Mouse (Mus musculus) E14TG2a.4 (cell line): ENCODE data around the gene Mcam.

ENCODE experiments used
- H3K27me3 ChIP-seq: 2 replicates; pipeline ENCODE4 v1.6.1; 2014; ENCODE audit warnings: low read length, control low read depth; ENCODE audit not compliant: insufficient read depth
- H3K36me3 ChIP-seq: 2 replicates; pipeline ENCODE4 v1.6.1; 2014; ENCODE audit warnings: low read length, control low read depth; ENCODE audit not compliant: insufficient read depth
- H3K4me1 ChIP-seq: replicated peaks from 2 replicates; pipeline ENCODE4 v1.6.1; 2014; ENCODE audit warnings: low read depth, low read length, control low read depth
- H3K4me3 ChIP-seq: replicated peaks from 2 replicates; pipeline ENCODE4 v1.5.1; 2014; ENCODE audit warnings: mild to moderate bottlenecking, low read length
- H3K9me3 ChIP-seq: 2 replicates; pipeline ENCODE4 v1.6.1; 2014; ENCODE audit warnings: low read length, control low read depth
- CTCF ChIP-seq: conservative IDR thresholded peaks from 2 replicates; pipeline ENCODE4 v1.5.1; 2014; ENCODE audit warnings: low read length
- NANOG ChIP-seq: IDR thresholded peaks from 2 replicates; pipeline ENCODE4 v1.6.1; 2014; ENCODE audit warnings: borderline replicate concordance, low read length, mixed read lengths
- POU5F1 ChIP-seq: IDR thresholded peaks from 2 replicates; pipeline ENCODE4 v1.6.1; 2014; ENCODE audit warnings: low read length, borderline replicate concordance

Gene Mcam

GRCm38 (mm10) chr9:44129633-44130032, 4.6 kb upstream of the Mcam start:
- H3K4me1 ChIP-seq, result peaks cover 87% of the 10 kb centered on the region
- no peaks in the 10 kb centered on the region for H3K9me3 ChIP-seq
- peaks cover 33% of the 10 kb centered on the region for H3K27me3 ChIP-seq
- peak overlapping the region; percentile 74 for H3K4me3 ChIP-seq
- H3K36me3 ChIP-seq, result no peaks in the 10 kb centered on the region
- no peak for TF ChIP-seq NANOG

DNA sequence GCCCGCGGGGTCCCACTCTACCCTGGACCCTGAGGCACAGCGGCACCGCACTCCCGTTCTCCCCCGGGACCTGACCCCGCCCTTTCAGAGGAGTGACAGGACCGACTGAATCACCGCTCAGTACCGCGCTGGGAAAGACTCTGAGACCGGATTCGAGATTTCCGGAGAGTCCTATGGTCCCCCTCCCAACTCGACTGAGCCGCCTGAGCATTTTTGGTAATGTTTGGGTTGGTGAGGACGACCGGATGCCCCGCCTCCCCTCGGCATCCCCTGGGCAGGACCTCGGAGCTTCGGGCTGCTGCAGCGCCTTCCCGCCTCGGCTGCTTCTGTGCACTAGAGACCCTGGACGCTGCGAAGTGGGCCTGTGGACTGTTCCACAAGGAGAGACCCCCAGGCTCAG, 4.2 kb upstream of the Mcam start:
- Histone ChIP-seq H3K27me3 (peaks cover 37% of the 10 kb centered on the region), H3K4me3 (peak overlapping the region; percentile 74), H3K4me1 (peaks cover 83% of the 10 kb centered on the region), H3K9me3 (no peaks in the 10 kb centered on the region), H3K36me3 (no peaks in the 10 kb centered on the region)
- TF ChIP-seq NANOG, result no peak
- no peak for TF ChIP-seq POU5F1
- no peak for TF ChIP-seq CTCF

DNA sequence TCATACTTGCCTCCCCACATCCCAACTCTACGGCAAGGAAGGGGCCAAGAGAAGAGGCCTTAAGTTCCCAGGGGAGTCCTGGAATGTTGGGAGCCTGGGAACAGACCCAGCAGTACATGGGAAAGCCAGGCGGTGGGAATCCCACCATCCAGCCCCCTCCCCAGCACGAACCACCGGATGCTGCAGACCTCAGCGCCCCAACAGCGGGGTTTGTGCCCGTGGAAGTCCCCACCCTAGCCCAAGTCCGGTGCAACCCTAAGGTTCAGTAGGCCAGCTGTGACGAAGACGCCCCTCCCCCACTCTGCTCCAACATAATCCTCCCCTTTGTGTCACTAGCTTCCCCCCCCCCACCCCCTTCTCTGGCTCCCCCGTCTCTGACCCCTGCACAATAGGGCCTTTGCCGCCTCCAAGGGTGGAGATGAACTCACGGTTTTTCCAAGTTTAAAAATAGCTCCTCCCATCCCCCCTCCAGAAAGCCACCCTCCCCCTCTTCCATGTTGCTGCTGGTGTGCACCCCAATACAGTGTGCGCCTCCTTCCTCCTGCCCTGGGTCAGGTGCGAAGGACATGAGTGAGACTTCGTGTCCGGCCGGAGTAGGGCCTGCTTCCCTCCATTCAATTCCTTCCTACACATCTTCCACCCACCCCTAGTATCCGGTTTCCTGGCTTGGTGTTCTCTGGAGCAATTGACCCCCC, 3.5 kb upstream of the Mcam start:
- H3K4me3 ChIP-seq, result peak overlapping the region; percentile 74
- no peak for TF ChIP-seq NANOG
- no peak for TF ChIP-seq CTCF
- no peak for TF ChIP-seq POU5F1
- peaks cover 83% of the 10 kb centered on the region for H3K4me1 ChIP-seq
- H3K9me3 ChIP-seq, result no peaks in the 10 kb centered on the region
- H3K27me3 ChIP-seq, result peaks cover 44% of the 10 kb centered on the region
- no peaks in the 10 kb centered on the region for H3K36me3 ChIP-seq

GRCm38 (mm10) chr9:44131276-44131590, 3.0 kb upstream of the Mcam start:
- Histone ChIP-seq H3K9me3 (no peaks in the 10 kb centered on the region), H3K4me1 (peaks cover 85% of the 10 kb centered on the region), H3K27me3 (peaks cover 49% of the 10 kb centered on the region), H3K36me3 (peaks cover 2% of the 10 kb centered on the region; the same call in 1 of the 2 replicates), H3K4me3 (peak overlapping the region; percentile 74)
- TF ChIP-seq NANOG, result no peak
- no peak for TF ChIP-seq CTCF
- no peak for TF ChIP-seq POU5F1

DNA sequence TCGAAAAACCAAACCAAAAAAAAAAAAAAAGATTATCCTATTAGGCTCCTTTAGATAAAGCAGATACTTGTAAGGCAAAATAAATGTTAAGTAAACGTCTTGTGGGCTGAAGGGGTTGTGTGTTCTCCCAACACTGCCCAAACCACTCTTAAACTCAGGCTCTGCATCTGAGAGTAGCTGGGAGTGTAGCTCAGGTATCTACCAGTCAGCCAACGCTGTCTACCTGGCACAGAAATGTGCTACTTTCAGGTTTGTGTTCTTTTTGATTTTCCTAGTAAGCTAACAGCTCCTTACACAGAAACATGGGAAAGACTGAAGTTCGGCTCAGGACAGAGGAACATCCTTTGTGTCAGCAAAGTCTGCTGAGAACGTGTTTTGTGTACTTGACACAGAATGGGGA, 2.1 kb upstream of the Mcam start:
- Histone ChIP-seq H3K4me1 (peaks cover 82% of the 10 kb centered on the region), H3K9me3 (no peaks in the 10 kb centered on the region)
- TF ChIP-seq NANOG (no peak), CTCF (no peak), POU5F1 (no peak)

DNA sequence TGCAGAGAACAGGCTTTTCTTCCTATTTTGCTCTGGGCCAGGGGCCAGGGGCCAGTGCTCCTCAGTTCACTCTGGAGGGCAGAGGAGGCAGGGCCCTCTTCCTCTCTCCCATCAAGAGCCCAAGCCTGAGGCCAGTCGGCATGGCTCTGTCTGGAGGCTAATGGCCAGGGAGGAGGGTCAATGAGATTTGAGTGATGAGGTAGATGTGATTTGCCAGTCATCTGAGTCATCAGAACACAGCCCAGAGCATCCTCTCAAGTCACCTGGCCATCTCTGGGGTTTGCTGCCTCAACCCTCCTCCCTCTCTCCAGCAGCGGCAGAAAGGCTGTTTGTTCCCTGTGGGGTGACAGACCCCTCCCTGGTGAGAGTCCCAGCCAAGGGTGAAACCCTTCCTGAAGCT, 982 bp upstream of the Mcam start:
- H3K4me1 ChIP-seq, result peaks cover 80% of the 10 kb centered on the region
- TF ChIP-seq CTCF (no peak), POU5F1 (no peak), NANOG (no peak)

More for the DNA sequence above, 2.1 kb upstream of the Mcam start:
- Histone ChIP-seq H3K4me3 (no peak overlapping the region), H3K27me3 (peaks cover 56% of the 10 kb centered on the region), H3K36me3 (peaks cover 11% of the 10 kb centered on the region)

DNA sequence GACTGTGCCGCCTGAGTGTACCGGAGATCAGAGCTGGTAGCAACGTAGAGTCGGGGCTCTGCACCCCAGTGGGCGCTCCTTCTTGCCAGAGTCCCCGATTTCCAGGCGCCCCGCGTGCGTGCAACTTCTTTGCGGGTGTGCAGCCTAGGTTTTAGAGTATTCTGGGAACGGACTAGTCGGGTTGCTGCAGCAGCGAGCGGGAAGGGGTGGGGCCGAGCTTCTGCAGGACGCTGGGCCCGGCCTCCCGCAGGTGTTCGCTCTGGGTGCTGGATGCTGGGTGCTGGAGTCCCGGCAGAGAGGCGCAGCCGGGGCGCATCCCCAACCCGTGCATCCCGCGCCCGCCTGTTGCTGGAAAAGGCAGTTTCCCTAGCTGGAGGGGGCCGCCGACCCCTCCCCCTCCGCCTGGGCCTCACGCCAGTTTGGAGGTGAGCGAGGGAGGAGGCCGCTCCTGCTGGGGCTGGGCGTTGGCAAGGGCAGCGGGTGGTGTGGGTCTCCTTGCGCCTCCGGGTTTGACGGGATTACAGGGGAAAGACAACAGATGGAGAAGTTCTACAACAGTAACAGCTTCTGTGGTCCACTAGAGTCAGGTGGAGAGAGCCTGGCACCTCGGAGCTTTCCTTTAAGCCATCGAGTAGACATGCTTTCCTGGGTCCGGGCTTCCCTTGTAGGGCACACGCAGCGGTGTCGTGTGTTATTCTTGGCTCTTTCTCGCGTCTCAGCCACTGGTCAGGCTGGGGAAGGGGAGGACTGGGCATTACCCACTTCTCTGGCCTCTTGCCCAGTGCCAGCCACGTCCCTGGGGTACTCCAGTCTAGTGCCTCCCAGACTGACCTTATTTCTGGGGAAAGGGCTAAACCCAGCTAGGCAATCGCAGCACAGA, 822 bp downstream of the Mcam start:
- H3K36me3 ChIP-seq, result peaks cover 39% of the 10 kb centered on the region
- TF ChIP-seq NANOG, result no peak
- H3K9me3 ChIP-seq, result no peaks in the 10 kb centered on the region
- peak overlapping the region; percentile 86 for H3K4me3 ChIP-seq
- H3K4me1 ChIP-seq, result peaks cover 80% of the 10 kb centered on the region
- peaks cover 56% of the 10 kb centered on the region for H3K27me3 ChIP-seq

More for the DNA sequence above, 982 bp upstream of the Mcam start:
- H3K9me3 ChIP-seq, result no peaks in the 10 kb centered on the region
- H3K36me3 ChIP-seq, result peaks cover 21% of the 10 kb centered on the region
- no peak overlapping the region; the same call in none of the 2 replicates for H3K4me3 ChIP-seq
- peaks cover 56% of the 10 kb centered on the region for H3K27me3 ChIP-seq

DNA sequence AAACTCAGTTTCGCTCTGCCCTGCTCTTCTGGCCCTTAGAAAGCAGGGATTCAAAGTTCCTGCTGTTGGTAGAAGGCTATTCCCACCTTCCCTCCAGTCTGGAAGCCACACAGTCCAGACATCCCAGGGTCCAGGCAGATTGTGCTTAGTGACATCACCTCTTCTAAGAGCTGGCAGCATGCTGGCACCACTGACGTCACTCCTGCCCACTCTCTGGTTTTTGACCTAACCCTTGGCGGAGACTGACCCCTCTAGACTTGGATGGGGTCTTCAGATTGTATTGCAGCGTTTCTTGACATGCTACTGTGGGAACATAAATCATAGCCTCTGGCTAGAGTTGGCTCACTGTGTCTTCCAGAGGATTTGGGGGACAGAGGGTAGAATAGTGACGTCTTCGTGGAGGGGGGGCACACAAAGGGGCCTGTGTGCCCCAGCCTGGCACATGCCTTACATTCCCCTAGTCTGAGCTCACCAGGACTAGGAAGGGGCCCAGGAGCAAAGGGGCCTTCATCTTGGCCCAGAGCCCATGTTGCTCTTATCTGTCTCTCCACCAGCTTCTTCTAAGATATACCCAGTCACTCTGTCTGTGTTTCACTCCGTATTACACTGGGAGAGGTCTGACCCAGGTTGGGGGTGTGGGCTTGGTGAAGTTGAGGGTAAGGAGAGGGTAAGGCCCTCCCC, 1.6 kb downstream of the Mcam start:
- H3K36me3 ChIP-seq, result peaks cover 47% of the 10 kb centered on the region
- TF ChIP-seq NANOG (no peak), CTCF (no peak), POU5F1 (no peak)
- H3K27me3 ChIP-seq, result peaks cover 56% of the 10 kb centered on the region
- H3K9me3 ChIP-seq, result no peaks in the 10 kb centered on the region
- H3K4me3 ChIP-seq, result peak overlapping the region; percentile 86
- peaks cover 80% of the 10 kb centered on the region for H3K4me1 ChIP-seq
